Mouse (Mus musculus) urinary bladder, postnatal 25 days (tissue): ENCODE results near the gene Trib3.
"Not testable (repeated sequence)": the region's sequence is repeated elsewhere in the genome, so short reads cannot be mapped to it uniquely, and the experiment has no call there.

Experiments
- DNase-seq: peaks from one replicate; pipeline ENCODE4 v3.0.0; 2022; ENCODE audit warnings: low spot score

The Trib3 gene

DNA sequence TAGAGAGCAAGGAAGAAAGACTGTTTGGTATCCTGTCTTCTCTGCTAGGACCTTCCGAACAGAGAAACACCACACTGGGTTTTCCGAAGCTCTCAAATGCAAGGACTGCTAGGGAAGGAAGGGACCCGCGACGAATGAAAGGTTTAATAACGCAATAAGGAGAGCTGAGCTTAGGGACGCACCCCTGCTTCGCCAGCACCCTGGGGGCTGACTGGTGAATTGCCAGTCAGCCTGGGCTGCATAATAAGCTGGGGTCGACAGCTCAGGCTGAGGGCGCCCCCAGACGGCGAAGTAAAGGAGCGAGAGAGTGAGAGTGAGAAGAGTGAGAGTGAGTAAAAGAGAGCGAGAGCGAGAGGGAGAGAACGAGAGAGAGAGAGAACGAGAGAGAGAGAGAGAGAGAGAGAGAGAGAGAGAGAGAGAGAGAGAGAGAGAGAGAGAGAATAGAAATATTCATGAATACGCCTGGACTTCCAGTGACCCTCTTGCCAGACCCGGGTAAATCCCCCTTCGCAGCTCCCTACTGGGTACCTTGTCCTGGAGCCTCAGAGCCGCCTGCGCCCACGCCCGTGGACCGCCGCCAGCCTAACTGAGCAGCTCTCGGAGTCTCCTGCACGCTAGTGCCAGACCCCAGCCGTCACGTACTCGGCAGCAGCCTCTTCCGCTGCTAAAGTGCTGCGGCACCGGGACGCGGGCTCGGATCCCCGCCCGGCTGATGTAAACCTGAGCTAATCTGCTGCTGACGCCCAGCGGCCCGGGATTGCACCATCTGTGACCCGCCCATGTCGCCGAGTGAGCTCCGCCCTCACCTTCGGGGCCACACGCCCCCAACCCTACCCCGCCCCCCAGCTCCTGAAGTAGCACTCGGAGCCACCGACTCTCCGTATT is at the start of gene Trib3:
TSS of gene Trib3 (minus strand) at position 704 of the 885 bp plus-strand sequence.
- DNase-seq: peak; percentile 67

DNA sequence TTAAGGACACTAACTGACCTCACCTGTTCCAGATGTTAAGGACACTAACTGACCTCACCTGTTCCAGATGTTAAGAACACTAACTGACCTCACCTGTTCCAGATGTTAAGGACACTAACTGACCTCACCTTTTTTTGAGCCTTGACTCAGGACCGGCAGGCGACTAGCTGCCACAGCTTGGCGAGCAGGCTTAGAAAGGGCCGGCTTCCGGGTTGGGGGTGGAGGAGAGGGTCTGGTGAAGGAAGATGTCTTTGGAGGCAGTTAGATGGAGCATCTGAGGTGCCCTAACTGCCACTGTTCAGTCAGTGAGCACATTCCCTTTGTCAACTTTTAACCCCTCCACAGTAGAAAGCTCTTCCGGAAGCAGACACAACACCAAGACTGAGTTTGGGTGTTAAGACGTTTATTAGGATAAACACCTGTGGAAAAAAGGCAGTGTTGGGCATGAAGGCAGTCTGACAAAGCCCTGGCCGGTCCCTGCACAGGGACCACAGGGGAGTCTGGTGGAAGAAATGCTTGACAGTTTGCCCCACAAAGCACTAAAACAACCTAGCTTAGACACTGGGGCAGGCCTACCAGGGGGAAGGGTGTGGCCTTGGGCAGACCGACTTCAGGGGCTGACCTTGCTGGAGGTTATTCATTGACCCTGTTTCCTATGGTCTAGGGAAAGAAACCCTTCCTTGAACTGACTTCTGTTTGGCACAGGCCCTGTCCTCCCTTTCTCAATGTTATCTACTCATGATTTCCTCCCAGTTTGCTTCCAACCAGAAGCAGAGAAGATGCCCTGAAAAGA is 49.6 kb upstream of the Trib3 start:
- DNase-seq: no peak

DNA sequence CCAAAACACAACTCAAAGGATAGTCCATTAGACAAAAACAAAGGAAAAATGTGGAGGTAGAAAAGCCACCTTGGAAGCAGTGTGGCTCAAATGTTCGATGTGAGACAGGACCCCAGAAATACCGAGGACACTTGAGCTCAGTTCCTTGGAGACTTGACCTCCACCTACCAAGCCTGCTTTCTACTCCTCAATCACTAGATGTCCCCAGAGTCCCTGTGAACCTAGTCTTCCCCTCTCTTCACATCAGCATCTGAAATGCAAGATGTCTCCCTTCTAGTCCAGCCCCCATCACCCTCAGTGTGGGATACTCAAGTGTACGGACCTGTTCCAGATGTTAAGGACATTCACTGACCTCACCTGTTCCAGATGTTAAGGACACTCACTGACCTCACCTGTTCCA is 49.0 kb upstream of the Trib3 start:
- DNase-seq: no peak

DNA sequence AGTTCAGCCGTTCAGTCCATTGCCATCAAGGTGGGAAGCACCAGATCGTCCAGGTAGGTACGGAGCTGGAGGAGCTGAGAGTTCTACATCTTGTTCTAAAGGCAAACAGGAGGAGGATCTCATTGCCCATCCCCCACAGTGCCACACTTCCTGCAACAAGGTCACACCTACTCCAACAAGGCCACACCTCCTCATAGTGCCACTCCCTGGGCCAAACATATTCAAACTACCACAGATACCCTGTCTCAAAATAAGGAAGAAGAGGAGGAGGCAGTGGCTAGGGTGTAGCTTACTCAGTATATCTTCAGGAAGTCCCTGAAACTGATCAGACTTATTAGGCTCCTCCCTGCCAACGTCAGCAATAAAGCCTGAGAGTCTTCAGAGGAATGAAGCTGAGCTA is 40.4 kb upstream of the Trib3 start:
- DNase-seq: no peak

DNA sequence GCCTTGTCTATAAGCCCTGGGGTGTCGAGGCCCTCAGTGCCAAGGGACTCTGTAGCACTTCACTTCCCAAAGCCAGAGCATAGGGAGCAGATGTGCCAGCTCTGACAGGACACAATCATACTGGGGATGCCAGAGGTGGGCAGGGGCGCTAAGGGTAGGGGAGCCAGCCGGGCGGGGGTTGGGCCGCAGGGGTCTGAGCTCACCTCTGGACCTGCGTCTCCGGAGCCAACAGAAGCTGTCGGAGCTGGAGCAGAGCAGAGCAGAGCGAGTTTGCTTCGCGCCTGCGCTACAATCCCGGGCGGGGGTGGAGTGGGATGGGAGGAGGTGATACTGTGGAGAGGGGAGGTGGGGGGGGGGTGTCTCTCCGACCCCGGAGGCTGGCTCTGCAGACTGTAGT is 32.5 kb upstream of the Trib3 start, which contains the start of gene Nrsn2:
TSS of gene Nrsn2 (minus strand) at position 294 of the 397 bp plus-strand sequence.
- no peak for DNase-seq

DNA sequence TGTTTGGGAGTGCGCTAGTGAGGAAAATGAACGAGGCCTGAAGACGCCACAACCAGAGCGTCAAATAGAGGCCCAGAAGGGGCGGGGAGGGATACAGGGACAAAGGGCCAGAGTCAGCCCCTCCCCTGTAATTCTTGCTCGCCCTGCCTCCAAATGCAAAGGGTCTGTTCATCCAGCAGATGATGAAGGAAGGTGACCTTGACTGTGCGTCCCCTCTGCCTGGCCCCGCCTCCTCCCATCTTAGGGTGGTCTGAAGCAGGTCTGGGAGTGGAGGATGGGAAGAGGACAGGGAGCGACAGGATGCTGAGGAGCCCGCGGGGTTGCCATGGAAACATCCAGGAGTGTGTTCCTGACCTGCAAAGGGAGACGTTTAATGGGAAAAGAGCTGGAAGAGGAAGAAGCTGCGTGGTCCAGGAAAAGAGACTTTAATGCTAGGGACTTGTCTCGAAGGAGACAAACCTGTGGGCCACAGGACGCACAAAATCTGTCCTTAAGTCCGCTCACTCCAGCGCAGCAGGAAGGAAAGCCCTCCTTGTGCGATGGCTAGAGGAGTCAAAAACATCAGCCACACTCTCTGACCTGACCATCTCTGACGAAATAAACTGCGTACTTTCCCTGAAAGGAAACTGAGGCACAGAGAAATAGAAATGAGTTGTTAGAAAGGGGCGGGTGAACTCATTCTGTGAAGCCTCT is 32.0 kb upstream of the Trib3 start:
- no peak for DNase-seq

DNA sequence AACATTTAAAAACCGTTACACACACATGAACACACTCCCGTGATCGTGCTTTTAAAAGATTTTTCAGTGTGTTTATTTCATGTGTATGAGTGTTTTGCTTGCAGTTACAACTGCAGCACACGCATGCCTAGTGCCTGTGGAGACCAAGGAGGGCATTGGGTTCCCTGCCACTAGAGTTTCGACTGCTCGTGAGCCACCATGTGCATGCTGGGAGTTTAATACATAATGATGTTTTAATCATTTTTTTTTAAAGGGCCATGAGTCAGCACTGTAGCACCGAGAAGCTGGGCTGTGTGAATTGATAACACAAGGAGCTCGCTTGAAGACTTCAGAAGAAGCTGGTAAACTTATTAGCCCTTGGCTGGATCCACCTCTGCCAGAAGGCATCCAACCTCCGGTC is 29.7 kb upstream of the Trib3 start:
- DNase-seq: no peak

DNA sequence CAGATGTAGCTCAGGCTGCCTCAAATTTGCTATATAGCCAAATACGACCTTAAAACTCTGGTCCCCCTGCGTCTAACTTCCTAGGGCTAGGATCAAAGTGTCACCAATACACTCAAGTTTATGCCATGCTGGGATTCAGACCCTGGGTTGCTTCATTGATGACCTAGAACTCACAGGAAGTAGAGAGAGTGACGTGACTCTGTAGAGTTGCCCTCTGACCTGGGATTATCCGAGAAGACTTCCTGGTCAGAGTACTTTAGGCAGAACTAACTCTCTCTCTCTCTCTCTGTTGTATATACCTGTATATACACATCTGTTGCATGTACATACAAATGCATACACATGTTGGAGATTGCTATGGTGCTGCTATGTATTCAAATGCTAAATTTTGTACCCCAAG is 28.8 kb upstream of the Trib3 start:
- no peak for DNase-seq

DNA sequence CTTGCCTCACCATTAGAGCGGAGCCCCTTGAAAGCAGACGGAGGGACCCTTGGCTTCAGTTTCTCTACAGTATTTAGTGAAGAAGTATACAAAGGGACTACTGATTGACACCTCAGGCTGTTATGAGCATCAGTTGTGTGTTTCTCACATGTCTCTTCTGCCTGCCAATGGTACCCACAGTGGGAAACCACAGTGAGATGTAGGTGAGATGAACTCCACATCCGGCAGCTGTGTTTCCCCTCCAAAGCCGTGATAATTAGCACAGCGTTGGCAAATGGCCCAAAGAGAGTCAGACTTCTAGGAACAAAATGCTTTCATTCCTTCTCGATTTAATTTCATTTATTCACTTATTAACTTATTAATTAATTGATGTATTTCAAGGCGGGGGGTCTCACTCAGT is 28.3 kb upstream of the Trib3 start:
- DNase-seq: no peak

DNA sequence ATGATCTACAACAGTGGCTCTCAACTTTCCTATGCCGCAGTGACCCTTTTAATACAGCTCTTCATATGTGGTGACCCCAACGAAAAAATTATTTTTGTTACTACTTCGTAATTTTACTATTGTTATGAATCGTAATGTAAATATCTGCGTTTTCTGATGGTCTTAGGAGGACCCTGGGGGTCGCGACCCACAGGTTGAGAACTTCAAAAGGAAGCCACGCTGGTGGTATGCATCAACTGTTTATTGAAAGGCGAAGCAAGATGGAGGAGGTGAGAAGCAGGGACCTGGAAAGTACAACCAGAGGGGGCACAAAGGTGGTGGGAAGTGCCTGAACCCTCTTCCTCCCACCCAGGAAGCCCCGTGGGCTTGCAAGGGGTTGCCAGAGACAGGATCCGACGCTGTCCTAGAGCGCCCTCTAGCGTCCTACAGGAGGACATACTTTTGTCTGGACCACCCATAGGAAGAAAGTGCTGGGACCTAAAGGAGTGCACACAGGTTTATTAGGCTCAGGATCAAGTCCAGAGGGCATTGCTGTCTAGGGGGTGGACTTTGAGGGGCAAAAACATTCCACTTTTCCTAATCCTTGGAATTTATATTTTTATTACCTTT is 24.8 kb upstream of the Trib3 start:
- DNase-seq: peak; percentile 47

DNA sequence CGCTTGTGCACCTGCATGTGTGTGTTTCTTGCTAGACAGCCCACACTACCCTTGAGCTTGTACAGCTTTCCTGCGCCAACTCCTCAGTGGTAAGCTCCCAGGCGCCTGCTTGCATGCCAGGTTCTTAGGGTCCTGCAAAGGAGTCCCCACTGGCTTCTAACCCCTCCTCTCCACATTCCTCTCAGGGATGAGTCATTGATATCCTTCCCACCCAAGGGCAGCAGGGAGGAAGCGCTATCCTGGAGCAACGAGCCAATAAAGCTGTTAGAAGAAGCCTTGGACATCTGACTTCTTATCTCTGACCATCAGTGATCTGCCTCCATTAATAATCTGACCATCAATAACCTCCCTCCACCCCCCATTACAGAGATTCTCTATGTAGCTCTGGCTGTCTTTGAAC is 24.1 kb upstream of the Trib3 start:
- no peak for DNase-seq

DNA sequence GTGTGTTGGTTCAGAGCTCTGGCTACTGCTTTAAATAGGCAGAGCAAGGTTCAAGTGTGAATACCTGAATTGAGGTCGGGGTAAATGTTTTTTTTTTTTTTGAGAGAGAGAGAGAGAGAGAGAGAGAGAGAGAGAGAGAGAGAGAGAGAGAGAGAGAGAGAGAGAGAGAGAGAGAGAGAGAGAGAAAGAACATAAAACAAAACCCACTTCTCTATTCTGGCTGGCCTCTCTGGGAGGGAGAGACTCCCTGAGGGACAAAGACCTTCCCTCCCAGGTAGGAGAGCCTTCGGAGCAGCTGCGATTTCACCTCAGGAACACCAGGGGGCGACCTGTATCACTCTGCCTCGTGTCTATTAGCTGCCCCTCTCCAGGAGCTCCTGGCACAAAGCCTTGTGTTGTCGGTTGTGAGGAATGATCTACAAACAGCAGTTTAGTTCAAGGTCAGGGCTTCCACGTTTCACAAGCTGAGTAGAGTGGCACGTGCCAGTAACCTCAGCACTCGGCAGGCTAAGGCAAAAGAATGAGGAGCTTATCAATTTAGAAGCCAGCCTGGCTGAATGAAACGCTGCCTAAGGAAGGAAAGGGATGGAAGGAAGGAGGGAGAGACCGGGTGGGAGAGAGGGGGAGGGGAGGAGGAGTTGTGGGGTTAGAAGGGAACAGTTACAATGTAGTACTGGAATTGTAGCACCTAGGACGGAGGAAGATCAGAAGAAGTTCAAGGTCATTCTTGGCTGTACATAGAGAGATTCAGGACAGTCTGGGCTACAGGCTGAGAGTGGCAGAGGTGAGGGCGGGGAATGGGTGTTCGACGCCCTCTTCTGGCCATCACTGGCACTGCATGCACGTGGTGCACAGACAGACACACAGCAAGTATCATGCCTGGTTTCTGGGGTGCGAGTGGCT is 19.7 kb upstream of the Trib3 start:
- peak; percentile 64 for DNase-seq

DNA sequence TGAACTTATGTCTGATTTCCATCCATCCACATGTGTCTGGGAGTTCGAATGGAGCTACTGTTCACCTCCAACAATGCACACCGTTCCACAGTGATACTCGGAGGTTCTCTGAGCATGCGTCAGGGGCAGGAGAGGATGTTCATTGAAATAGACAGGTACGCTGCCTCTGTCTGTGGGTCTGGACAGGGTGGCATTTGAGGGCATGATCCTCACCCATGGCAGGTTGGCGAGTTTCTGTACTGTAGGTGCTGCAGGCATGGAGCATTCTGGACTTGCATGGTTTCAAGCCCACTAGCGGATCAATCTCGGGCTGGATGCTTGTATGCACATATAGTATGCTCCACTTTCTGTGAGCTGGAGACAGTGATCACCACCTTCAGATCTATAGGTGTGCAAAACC is 17.4 kb upstream of the Trib3 start:
- no peak for DNase-seq

DNA sequence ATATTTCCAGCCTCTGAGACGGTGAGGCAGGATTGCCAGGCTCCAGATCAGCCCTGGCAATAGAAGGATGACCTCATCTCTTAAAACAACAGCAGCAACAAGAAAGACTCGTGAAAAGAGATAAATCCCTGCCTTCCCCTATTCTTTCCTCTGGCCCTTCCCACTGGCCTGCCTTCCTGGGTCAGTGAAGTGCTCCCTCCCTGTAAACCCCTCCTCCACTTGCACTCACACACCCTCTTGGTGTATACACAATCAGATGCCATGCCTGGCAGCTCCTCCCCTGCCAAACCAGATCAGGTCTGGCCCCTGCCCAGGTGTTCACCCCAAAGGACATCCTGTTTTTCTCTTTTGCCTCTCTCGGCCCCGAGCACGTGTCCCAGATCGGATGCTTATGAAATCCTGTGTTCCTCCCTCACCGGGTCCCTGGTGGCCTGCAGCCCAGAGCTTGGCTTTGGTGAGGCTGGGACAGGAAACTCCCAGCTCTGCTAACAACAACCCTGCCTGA is 16.5 kb upstream of the Trib3 start:
- DNase-seq: peak; percentile 42

DNA sequence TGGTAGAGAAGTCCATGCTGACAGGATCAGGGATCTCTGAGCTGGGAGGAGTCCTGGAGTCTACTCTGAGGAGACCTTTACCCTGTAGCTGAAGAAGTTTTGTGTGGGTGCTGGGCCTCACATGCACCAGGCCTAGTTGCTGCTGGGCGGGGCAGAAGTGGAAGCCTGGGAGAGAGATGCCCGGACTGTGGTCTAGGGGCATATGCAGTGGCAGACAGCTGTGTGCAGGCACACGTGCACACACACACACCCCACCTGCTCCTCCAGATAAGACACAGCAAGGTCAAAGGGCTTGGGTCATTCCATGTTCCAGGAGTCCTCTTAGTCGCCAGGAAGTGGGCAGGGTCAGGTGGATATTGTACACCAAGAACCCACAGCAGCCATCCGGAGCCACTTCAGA is 15.8 kb upstream of the Trib3 start:
- no peak for DNase-seq

DNA sequence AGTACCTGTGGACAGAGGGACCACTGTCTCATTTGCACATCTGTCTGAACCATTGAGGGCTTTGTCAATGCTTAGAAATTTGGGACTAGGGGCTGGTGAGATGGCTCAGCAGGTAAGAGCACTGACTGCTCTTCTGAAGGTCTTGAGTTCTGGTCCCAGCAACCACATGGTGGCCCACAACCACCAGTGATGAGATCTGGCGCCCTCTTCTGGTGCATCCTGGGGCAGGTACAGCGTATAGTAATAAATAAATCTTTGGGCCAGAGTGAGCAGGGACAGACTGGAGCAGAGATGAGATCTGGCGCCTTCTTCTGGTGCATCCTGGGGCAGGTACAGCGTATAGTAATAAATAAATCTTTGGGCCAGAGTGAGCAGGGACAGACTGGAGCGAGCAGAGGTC is 15.1 kb upstream of the Trib3 start:
- DNase-seq: not testable (repeated sequence)

DNA sequence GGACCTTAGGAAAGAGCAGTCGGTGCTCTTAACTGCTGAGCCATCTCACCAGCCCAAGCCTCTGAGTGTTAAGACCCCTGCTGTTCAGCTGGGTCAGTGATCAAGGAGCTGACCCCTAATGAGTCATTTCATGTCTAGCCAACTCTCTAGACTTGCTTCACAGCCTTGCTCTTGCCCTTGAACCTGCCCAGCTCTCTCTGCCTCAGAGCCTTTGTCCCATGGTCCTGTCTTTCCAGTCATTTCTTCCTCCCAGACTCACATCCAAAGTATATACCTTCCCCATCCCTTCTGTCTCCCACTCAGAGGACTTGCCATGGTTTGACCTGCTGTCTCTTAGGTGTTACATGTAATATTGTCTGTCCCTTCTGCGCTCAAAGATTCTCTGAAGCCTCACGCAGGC is 13.4 kb upstream of the Trib3 start:
- no peak for DNase-seq

DNA sequence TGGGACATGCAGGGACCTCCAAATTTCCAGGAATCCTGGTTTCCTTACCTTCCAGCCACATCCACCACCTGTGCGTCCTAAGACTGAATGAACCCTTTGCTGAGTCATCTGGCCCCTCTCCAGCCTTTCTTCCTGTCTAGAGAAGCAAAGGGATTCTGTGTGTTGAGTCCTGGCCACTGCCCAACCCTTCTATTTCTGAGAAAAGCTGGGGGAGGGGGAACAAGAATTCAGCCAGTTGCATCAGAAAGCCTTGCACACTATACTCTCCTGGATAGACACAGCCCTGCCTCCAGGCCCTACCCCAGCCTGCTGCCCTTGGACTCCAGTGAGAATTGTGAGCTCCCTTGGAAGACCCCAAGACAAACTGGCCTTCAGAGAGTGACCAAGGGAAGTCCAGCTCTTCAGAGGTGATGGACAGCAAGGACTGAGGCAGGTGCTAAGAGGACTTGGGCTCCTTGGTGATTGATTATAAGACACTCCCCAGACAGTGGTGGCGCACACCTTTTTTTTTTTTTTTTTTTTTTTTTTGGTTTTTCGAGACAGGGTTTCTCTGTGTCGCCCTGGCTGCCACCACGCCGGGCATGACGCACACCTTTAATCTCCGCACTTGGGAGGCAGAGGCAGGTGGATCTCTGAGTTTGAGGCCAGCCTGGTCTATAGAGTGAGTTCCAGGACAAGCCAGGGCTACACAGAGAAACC is 6.2 kb upstream of the Trib3 start:
- DNase-seq: peak; percentile 28

DNA sequence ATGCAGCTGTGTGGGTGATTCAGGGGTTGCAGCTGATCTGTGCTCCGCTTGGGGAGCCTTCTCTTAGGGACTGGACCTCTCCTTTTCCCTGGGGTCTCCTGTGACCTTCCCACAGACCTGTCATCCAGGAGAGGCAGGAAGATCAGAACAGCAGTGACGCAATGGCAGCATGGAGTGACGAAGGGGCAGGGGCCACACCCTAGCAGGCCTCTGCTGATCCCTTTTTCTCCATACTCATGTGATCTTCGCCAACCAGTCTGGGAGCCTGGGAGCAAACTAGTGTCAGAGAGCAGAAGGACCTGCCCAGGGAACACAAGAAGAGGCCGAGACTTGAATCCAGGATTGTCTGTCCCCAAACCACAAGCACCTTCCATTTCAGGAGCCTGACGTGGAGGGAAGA is 5.4 kb upstream of the Trib3 start:
- no peak for DNase-seq

DNA sequence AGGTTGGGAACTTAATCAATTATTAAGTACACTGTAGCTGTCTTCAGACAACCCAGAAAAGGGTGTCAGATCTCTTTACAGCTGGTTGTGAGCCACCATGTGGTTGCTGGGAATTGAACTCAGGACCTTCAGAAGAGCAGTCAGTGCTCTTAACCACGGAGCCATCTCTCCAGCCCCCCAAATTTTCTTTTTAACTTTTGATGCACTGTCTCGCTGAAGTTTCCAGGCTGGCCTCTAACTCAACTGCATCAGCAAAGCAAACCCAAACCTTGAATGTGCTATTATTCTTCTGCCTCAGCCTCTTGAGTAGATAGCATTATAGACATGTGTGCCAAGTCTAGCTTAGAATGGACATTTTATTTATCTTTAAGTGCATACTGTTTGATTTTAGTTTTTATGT is 3.9 kb upstream of the Trib3 start:
- DNase-seq: no peak
